Mouse (Mus musculus) common myeloid progenitor, adult 5-6 weeks (primary cell): ENCODE data around the gene H6pd. TPM values are rescaled to one million over a fixed set of nuclear protein-coding genes. Genes with fewer than 3 reads are reported as not detected.

Experiments
- total RNA-seq: library from RNA; stranded (forward); fragments of 200-1000, 187-1606 nt; gene quantifications from 2 replicates; pipeline ENCODE4 v1.2.3, GENCODE M21; 2017

The H6pd gene
- total RNA-seq, 1 experiment from 2014 or later, result 19.5 TPM

Other genes with a start within 250 kb of the H6pd start
- gene Slc25a33, start 234.7 kb downstream of the H6pd start, total RNA-seq, result 5.0 and 6.7 TPM in 2 replicates
- not detected in 2 replicates for gene Spsb1, start 54.0 kb downstream of the H6pd start, total RNA-seq
- gene Gpr157, start 78.3 kb upstream of the H6pd start, total RNA-seq, result 1.7 and 2.0 TPM in 2 replicates
- not detected in 2 replicates for gene Slc2a5, start 110.3 kb upstream of the H6pd start, total RNA-seq
- gene Slc2a7, start 139.9 kb upstream of the H6pd start, total RNA-seq, result not detected in 2 replicates
- gene Car6, start 192.3 kb upstream of the H6pd start, total RNA-seq, result not detected in 2 replicates
- 176 and 200 TPM in 2 replicates for gene Eno1, start 227.7 kb upstream of the H6pd start, total RNA-seq